Mouse (Mus musculus) heart, adult 2 months (tissue): ENCODE measurements around the gene Axl.

Experiments
- EP300 ChIP-seq: fragments of 200-500 bp; IDR thresholded peaks from 2 replicates; pipeline ENCODE4 v1.6.1; 2011; ENCODE audit warnings: low read depth, low read length, control low read depth; ENCODE audit not compliant: insufficient read depth
- POLR2A ChIP-seq: fragments of 200-500 bp; IDR thresholded peaks from 2 replicates; pipeline ENCODE4 v1.6.1; 2011; ENCODE audit warnings: mild to moderate bottlenecking, low read depth, low read length, control low read depth; ENCODE audit not compliant: insufficient read depth

GRCm38 (mm10) chr7:25802241-25803125 lies 14.0 kb upstream of the Axl start:
- TF ChIP-seq EP300, result peak; percentile 60; the same call in 1 of the 2 replicates
- peak; percentile 52; the same call in 1 of the 2 replicates for TF ChIP-seq POLR2A
